Mouse (Mus musculus) urinary bladder, postnatal 25 days (tissue): ENCODE results near the gene Pgf.

ENCODE experiments used
- DNase-seq: peaks from one replicate; pipeline ENCODE4 v3.0.0; 2022; ENCODE audit warnings: low spot score

Gene Pgf

DNA sequence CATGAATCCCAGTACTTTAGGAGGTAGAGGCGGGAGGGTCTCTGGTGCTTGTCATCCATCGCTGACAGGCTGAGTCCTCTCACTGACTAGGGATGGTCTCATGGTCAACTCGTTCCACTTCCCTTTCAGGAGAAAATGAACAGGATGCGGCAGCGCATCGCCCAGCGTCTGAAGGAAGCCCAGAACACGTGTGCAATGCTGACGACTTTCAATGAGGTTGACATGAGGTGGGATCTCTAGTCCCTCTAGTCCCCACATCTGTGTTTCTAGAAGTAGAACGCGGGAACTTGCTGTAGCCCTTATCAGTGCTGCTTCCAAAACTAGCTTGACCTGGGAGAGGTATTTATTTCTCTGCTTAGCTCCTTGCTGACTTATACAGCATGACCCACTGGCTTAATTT is 53.9 kb downstream of the Pgf start:
- DNase-seq, result no peak

DNA sequence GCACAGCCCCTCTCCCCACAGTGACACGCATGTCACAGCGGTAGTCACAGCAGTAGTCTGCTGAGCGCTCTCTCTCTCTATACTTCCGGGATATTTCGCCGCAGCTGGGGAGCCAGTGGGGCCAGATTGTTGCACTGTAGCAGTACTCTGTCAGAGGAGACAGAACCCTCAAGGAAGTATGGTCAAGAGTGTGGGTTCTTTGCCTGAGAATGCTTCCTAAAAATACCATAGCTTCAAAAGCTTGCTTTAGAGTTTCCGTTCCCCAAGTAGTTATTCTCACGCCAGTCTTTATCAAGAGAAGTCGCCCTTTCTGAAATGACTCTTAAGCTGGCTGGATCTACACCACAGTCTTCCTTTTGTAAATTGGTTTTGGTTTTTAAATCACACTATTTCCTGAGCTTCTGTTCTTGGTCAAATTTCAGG is 54.5 kb downstream of the Pgf start:
- no peak for DNase-seq

GRCm38 (mm10) chr12:85121806-85122459 is 55.7 kb downstream of the Pgf start:
- DNase-seq, result no peak
